Mouse (Mus musculus) megakaryocyte, embryonic 14.5 days (primary cell): ENCODE measurements around the gene Tiparp.

Source experiments
- FLI1 ChIP-seq: IDR thresholded peaks from 2 replicates; pipeline ENCODE4 v1.6.1; 2012; ENCODE audit warnings: low read length, inconsistent platforms, mixed read lengths
- GATA1 ChIP-seq: IDR thresholded peaks from 3 replicates; pipeline ENCODE4 v1.6.1; 2012; ENCODE audit warnings: mixed read lengths, low read length, inconsistent platforms, borderline replicate concordance

DNA sequence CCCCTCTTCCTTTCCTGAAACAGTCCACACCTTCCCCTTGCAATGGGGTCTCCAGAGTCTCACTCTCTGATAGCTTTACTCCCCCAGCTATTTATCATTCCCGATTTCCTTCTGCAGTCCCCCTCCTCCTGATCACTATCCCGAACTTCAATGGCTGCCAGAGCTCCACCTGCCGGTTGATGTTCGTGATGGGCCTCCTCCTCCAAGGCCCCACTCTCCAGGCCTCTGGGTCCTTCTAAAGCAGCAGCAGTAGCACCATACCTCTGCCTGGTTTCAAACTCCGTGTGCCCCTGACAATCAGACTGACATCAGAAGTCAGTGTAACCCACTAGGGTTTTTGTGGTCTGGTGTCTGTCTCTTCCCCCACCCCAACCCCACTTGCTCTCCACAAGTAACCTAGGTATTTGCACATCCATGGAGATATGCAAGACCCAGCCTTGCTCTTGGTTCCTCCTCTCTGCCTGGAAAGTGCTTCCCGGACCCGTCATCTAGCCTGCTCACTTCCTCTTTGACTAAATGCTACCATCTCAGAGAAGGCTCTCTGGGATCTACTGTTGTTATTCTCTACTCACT lies 44.0 kb upstream of the Tiparp start:
- no peak for TF ChIP-seq GATA1
- TF ChIP-seq FLI1: no peak
